Mouse (Mus musculus) embryonic fibroblast, embryonic 13.5 days (primary cell): ENCODE measurements at regions not wholly inside any gene's neighbourhood (a gene's known extent, or its start where the extent isn't known, plus 50 kb on each side); places are given as distances from the start of the nearest gene placed in this dataset.

Experiments used
- H3K27ac ChIP-seq: 2 replicates; pipeline ENCODE4 v1.5.1; 2012; ENCODE audit warnings: low read length, control low read depth, inconsistent platforms; ENCODE audit not compliant: insufficient read depth
- H3K4me1 ChIP-seq: 2 replicates; pipeline ENCODE4 v1.6.1; 2011; ENCODE audit warnings: low read length; ENCODE audit not compliant: control insufficient read depth, insufficient read depth
- H3K4me3 ChIP-seq: 2 replicates; pipeline ENCODE4 v1.5.1; 2011; ENCODE audit warnings: mild to moderate bottlenecking, control low read depth, low read length; ENCODE audit not compliant: insufficient read depth
- CTCF ChIP-seq: IDR thresholded peaks from 2 replicates; pipeline ENCODE4 v1.5.1; 2011; ENCODE audit warnings: mild to moderate bottlenecking, control low read depth, low read length, moderate library complexity, borderline replicate concordance; ENCODE audit not compliant: insufficient read depth
- POLR2A ChIP-seq: IDR thresholded peaks from 2 replicates; pipeline ENCODE4 v1.6.1; 2011; ENCODE audit warnings: low read depth, mild to moderate bottlenecking, control low read depth, low read length, moderate library complexity

DNA sequence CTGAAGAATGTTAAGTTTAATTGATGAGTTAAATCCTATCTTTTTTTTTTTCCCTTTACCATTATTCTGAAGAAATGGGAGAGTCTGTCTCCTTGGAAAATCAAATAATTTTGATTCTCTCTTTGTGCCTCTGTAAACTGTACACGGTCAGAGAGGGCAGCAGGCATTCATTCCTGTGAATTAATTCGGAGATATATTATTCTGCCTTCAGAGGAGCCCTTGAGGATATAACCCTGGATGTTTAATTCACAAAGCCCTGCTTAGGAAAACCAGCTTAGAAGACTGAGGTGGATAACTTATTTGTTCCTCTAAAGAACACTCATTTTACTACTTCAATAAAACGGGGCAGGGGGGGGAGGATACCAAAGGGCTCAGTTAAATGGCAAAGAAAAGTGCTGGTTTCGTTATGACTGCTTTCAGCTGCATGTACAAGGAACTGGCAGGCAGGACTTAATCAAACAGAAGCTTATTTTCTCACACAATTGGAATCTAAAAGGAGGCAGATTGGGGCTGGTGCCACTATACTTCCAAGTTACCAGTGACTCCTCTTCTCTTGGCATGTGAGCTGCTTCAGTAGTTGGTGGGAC, 205.3 kb upstream of the Vegfc start:
- Histone ChIP-seq H3K27ac (no peak overlapping the region), H3K4me3 (no peak overlapping the region), H3K4me1 (no peaks in the 10 kb centered on the region)
- TF ChIP-seq POLR2A = no peak
- TF ChIP-seq CTCF = no peak

DNA sequence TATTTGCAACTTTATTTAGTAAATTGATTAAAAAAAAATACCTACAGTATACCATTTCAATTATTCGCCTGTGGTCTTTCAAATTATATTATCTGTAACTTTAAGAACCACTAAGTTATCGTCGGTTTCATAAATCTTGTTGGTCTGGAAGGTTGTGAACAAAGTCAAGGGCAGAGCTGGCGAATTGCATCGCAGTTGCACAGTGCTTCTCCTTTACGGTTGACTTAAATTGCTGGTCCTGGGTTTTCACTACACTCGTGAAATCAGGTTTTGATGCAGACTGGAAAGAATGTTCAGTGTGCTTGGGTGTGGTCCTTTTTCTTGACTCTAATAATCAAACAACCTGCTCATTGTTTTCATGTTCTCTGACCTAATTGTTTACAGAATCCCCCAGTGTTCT, 198.6 kb upstream of the Vegfc start:
- Histone ChIP-seq H3K4me1 (no peaks in the 10 kb centered on the region), H3K4me3 (no peak overlapping the region), H3K27ac (no peak overlapping the region)
- TF ChIP-seq POLR2A (no peak), CTCF (no peak)

DNA sequence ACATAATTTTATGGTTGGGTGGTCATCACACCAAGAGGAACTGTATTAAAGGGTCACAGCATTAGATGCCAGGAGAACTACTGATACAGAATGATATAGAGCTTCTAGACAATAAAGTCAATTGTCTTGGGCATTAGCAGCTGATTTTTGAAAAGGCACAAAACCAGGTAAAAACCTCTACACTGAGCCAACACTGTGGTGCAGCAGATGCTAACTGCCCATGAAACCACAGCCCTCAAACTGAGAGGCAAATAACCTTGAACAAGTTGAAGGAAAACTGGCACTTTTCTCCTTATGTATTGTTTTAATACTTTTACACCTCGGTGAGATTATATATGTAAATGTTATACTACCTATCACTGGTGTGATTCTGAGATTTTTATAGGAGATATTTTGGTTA, 195.9 kb upstream of the Vegfc start:
- Histone ChIP-seq H3K27ac (no peak overlapping the region), H3K4me3 (no peak overlapping the region), H3K4me1 (no peaks in the 10 kb centered on the region)
- TF ChIP-seq CTCF = no peak
- TF ChIP-seq POLR2A = no peak

DNA sequence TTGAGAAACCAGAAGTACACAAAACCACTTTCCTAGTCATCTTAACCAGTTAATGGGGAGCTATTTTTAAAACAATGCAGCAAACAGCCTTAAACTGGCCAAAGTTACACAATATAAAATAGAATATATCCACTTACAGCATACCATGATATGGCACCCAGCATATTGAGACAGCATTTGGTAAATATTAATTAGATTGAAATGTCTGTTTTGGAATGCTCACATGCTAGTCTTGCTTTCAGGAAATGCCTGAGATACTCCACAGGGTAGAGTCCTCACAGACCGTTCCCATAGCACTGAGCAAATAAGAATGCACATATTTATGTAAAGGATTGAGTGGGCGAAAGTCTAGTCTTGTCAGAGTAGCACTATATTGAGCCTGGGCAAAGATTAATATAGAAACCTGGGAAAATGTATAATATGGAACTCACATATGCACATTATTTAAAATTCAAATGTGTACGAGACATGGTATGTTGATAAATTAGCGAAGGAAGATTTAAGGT, 185.1 kb upstream of the Vegfc start:
- no peaks in the 10 kb centered on the region for H3K4me1 ChIP-seq
- no peak overlapping the region for H3K27ac ChIP-seq
- no peak for TF ChIP-seq POLR2A
- no peak for TF ChIP-seq CTCF
- H3K4me3 ChIP-seq = no peak overlapping the region

DNA sequence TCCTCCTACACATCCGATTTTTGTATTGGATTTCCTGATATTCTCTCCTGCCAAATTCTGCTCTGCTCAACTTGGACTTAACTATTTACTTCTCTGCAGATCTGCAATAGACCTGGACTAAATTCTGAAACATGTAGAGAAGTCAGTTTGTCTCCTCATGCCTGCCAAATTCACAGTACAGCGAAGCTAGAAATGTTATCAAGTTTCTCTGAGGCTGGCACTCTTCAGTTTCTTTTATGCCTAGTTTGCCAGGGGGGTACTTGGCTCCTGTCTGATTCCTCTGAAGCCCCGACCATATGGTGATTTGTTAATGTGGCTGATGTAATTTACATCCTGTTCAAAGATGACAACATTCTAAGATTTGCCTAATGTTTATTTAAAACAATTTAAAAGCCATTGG, 184.6 kb upstream of the Vegfc start:
- no peak overlapping the region for H3K4me3 ChIP-seq
- TF ChIP-seq CTCF (no peak), POLR2A (no peak)
- no peaks in the 10 kb centered on the region for H3K4me1 ChIP-seq
- no peak overlapping the region for H3K27ac ChIP-seq

DNA sequence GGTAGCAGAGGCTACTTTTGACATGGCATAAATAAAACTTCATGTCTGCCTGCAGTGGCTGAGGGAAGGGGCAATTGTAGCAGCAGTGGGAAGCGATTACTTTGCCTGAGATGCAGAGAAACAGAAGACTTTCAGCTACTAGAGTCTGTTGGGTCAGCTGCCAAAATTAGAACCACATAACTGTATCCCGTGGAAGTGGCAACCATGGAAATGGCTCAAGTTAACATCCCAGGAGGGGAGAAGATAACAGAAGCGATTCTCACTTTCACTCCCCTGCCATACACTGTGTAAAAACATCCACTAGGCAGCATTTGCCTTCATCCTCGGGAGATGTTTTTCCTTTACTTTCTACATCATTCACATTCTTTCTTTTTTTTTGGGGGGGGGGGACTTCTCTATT, 155.1 kb upstream of the Vegfc start:
- H3K4me3 ChIP-seq = no peak overlapping the region
- TF ChIP-seq POLR2A = no peak
- TF ChIP-seq CTCF = no peak
- no peak overlapping the region for H3K27ac ChIP-seq
- no peaks in the 10 kb centered on the region for H3K4me1 ChIP-seq

DNA sequence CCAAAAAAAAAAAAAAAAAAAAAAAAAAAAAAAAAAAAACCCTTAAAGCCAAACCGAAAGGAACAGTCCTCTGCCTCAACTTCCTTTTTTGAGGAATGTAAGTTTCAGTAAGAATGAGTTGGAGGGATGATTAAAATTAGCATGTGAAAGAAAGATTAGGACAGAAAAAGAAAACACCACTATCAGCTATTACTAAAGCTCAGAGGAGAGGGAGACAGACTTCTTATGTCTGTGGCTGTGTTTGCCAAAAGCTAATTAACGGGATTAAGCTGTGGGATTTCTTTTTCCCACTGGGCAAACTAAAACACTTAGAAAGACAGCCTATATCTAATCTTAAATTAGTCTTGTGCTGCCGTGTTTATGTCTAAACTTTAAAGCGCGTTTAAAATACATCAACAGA, 146.7 kb upstream of the Vegfc start:
- no peak for TF ChIP-seq CTCF
- no peak for TF ChIP-seq POLR2A
- H3K4me1 ChIP-seq = no peaks in the 10 kb centered on the region

DNA sequence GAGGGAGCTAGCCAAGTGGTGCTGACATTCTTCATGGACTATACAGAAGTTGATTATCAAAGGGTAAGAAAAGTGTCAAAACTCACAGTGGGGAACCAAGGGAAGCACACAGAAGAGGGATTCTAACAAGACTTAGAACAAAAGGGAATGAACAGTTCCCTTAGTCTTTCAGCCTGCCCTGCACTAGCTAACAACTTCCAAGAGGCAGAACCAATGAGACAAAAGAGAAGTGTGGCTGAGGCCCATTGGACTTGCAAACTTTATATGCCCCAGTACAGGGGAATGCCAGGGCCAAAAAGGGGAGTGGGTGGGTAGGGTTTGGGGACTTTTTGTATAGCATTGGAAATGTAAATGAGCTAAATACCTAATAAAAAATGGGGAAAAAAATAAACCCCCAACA, 139.0 kb upstream of the Vegfc start:
- TF ChIP-seq CTCF (no peak), POLR2A (no peak)
- Histone ChIP-seq H3K4me3 (no peak overlapping the region), H3K4me1 (no peaks in the 10 kb centered on the region), H3K27ac (no peak overlapping the region)

More for the DNA sequence above, 146.7 kb upstream of the Vegfc start:
- H3K27ac ChIP-seq = no peak overlapping the region
- no peak overlapping the region for H3K4me3 ChIP-seq

DNA sequence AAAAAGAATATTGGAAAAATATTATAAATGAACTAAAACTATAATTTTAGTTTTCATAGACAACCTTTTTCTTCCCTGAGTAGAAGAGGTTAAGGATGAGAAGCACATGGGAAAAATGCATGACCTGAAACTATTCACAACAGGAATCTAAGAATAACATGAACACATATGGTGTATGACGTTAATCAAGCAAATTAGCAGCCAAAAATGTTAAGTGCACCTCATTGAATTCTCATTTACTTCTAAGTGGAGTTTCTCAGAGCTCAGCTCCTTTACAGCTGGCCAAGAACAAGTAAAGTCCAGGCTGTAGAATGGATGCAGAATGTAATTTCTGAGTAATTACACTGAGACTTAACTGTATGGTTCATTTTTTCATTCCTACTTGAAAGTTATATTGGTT, 137.9 kb upstream of the Vegfc start:
- no peak for TF ChIP-seq CTCF
- TF ChIP-seq POLR2A = no peak
- H3K4me1 ChIP-seq = no peaks in the 10 kb centered on the region
- no peak overlapping the region for H3K4me3 ChIP-seq
- no peak overlapping the region for H3K27ac ChIP-seq

DNA sequence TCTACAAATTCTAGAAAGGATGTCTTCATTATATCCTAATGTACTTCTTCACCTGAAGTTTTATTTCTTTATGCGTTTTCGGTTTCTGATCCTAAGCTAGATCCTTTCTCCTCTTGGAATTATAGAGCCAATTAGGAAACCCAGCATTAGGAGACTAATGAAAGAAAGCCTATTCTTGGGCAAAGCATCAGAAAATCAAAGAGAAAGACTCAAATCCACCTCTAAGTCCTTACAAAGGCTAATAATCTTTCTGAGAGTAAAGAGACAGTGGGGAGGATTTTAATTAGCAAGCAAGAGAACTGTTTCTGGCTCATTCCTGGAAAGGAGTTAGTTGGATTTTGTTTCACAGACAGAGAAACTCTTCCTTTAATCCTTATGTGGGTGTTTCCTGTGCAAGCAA, 136.3 kb upstream of the Vegfc start:
- no peak for TF ChIP-seq POLR2A
- TF ChIP-seq CTCF = no peak
- Histone ChIP-seq H3K27ac (no peak overlapping the region), H3K4me1 (no peaks in the 10 kb centered on the region), H3K4me3 (no peak overlapping the region)

DNA sequence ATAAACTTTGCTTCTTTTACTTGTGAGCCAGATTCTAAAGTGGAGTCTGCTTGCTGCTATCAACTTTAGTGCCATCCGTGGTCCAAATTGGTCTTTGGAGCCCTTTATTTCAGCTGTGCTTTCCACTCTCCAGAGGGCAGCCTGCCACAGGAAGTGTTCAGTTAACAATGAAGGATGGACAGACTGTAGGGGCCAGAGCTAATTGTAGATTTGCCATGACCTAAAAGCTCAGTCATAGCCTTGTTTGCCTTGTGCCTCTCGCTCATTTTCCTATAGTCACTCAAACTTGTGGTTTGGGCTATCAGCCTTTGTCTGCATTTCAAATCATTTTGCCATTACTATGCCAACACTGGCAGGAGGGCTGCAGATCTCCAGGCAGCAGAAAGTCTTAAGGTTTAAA, 131.8 kb upstream of the Vegfc start:
- Histone ChIP-seq H3K27ac (no peak overlapping the region), H3K4me3 (no peak overlapping the region), H3K4me1 (no peaks in the 10 kb centered on the region)
- no peak for TF ChIP-seq CTCF
- no peak for TF ChIP-seq POLR2A
